Mouse (Mus musculus) cerebellum, adult 2 months (tissue): ENCODE data around the gene Olfr98.

Experiments
- CTCF ChIP-seq: fragments of 200-500 bp; IDR thresholded peaks from 2 replicates; pipeline ENCODE4 v1.5.1; 2011; ENCODE audit warnings: low read depth, mild to moderate bottlenecking, control low read depth, low read length, moderate library complexity, borderline replicate concordance; ENCODE audit not compliant: insufficient read depth
- POLR2A ChIP-seq: fragments of 200-500 bp; IDR thresholded peaks from 2 replicates; pipeline ENCODE4 v1.6.1; 2011; ENCODE audit warnings: low read length, control low read depth, borderline replicate concordance; ENCODE audit not compliant: insufficient read depth

- TF ChIP-seq CTCF (no peak), POLR2A (no peak)
Observed at GRCm38 (mm10) chr17:37221879-37222278, 41.7 kb downstream of the Olfr98 start.
